Mouse (Mus musculus): ENCODE data around the gene Nt5dc2.

- TF ChIP-seq ELF1 (IDR thresholded peaks at IDR 0.05; ENCODE audit: low read depth, low read length), result no peak
- TF ChIP-seq HCFC1 (IDR thresholded peaks at IDR 0.05; ENCODE audit: low read depth, low read length), result no peak
- TF ChIP-seq GABPA (IDR thresholded peaks at IDR 0.05; ENCODE audit: insufficient replicate concordance, low read depth, low read length), result no peak
- no peak for TF ChIP-seq CTCF (conservative IDR thresholded peaks at IDR 0.05 in 1 of 2, IDR thresholded peaks at IDR 0.05 in 1 of 2; ENCODE audit: low read depth in 2 of 2, low read length in 2 of 2)
- TF ChIP-seq MAX (IDR thresholded peaks at IDR 0.05; ENCODE audit: low read length), result no peak
- no peak for TF ChIP-seq EP300 (IDR thresholded peaks at IDR 0.05; ENCODE audit: low read length)
- no peak for TF ChIP-seq SIN3A (IDR thresholded peaks at IDR 0.05; ENCODE audit: low read length)
- no peak for TF ChIP-seq NRF1 (IDR thresholded peaks at IDR 0.05; ENCODE audit: low read depth, low read length)
- TF ChIP-seq CHD1 (IDR thresholded peaks at IDR 0.05; ENCODE audit: low read depth, low read length), result no peak
- TF ChIP-seq ZKSCAN1 (IDR thresholded peaks at IDR 0.05; ENCODE audit: borderline replicate concordance, low read depth, low read length), result no peak
Observed at GRCm38 (mm10) chr14:31173537-31173936, 42.7 kb downstream of the Nt5dc2 start.

Measured in CH12.LX (cell line).